Mouse (Mus musculus): ENCODE results near the gene Gdpd2. TPM values are rescaled to one million over a fixed set of nuclear protein-coding genes. Genes with fewer than 3 reads are reported as not detected.

The Gdpd2 gene
- not detected for polyA plus RNA-seq (2017; shearing (Covaris generic))

GRCm38 (mm10) chrX:100729665-100730188 is at the start of gene Gdpd2:
TSS of gene Gdpd2 (plus strand) at chrX:100729873.

GRCm38 (mm10) chrX:100767181-100767884 is 37.7 kb downstream of the Gdpd2 start, which contains the start of gene Dlg3:
TSS of gene Dlg3 (plus strand) at chrX:100767722.

Other genes with a start within 250 kb of the Gdpd2 start
- gene Igbp1, start 235.6 kb upstream of the Gdpd2 start, polyA plus RNA-seq (2017; shearing (Covaris generic)), result 40.5 TPM
- gene Dgat2l6, start 205.0 kb upstream of the Gdpd2 start, polyA plus RNA-seq (2017; shearing (Covaris generic)), result not detected
- not detected for gene Awat1, start 157.6 kb upstream of the Gdpd2 start, polyA plus RNA-seq (2017; shearing (Covaris generic))
- gene P2ry4, start 135.0 kb upstream of the Gdpd2 start, polyA plus RNA-seq (2017; shearing (Covaris generic)), result not detected
- not detected for gene Arr3, start 124.4 kb upstream of the Gdpd2 start, polyA plus RNA-seq (2017; shearing (Covaris generic))
- 1.9 TPM for gene Kif4, start 104.1 kb upstream of the Gdpd2 start, polyA plus RNA-seq (2017; shearing (Covaris generic))
- gene Pdzd11, start 103.3 kb upstream of the Gdpd2 start, polyA plus RNA-seq (2017; shearing (Covaris generic)), result 52.3 TPM
- gene Dlg3, start 37.8 kb downstream of the Gdpd2 start, polyA plus RNA-seq (2017; shearing (Covaris generic)), result 15.7 TPM